Mouse (Mus musculus): Measurements from ENCODE around the gene Tubgcp2.
A peak's percentile ranks its signal among the peaks of the same experiment; 100 is the strongest.

The Tubgcp2 gene

DNA sequence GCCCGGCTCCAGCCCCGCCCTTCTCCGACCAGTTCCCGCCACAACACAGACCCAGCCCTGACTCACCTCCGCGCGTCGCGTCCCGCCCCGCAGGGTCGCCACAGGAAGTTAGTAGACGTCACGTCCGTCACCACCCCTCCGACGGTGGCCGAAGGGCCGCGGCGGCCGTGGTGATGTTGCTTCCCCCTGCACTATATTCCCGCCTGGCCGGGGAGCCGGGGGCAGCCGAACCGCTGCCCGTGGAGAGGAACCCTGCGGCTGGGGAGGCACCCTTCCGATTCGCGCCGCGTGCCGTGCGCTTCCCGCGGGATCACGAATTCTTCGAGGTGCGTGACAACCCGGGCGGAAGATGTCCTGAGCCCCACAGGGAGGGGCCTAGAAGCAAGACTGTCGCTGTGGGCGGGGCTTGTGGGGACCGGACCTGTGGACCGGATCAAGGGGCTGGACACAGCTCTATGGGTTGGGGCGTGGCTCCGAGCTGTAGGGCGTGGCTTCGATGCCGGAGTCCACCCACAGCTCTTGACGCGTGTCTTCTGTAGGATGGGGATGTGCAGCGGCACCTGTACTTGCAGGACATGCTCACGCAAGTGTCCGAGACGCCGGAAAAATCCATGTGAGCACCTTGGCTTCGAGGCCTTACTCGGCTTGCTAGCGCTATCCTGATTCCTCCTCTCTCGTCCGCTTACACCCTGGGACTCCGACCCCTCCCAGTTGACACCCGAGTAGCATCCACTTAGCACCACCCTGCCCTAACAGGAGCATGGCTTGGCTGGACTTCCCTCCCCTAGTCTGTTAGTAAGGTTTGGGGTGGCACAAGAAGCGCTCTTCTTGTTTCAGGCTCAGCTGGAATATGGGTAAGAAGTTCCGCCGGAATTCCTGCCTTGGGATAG lies at the start of gene Tubgcp2, which contains the start of gene Zfp511:
Gene Tubgcp2, minus strand, starts transcription at position 389 of the 890 bp plus-strand sequence.
Gene Zfp511, plus strand, starts transcription at position 111 of the 890 bp plus-strand sequence.
- DNase-seq (ENCODE audit: low spot score) = peak; percentile 95

- DNase-seq (ENCODE audit: low spot score) = peak; percentile 87
These were observed 45.8 kb upstream of the Tubgcp2 start, which contains the start of gene Caly for GRCm38 (mm10) chr7:140082242-140082678. Gene Caly, minus strand, starts transcription at chr7:140082548.

DNA sequence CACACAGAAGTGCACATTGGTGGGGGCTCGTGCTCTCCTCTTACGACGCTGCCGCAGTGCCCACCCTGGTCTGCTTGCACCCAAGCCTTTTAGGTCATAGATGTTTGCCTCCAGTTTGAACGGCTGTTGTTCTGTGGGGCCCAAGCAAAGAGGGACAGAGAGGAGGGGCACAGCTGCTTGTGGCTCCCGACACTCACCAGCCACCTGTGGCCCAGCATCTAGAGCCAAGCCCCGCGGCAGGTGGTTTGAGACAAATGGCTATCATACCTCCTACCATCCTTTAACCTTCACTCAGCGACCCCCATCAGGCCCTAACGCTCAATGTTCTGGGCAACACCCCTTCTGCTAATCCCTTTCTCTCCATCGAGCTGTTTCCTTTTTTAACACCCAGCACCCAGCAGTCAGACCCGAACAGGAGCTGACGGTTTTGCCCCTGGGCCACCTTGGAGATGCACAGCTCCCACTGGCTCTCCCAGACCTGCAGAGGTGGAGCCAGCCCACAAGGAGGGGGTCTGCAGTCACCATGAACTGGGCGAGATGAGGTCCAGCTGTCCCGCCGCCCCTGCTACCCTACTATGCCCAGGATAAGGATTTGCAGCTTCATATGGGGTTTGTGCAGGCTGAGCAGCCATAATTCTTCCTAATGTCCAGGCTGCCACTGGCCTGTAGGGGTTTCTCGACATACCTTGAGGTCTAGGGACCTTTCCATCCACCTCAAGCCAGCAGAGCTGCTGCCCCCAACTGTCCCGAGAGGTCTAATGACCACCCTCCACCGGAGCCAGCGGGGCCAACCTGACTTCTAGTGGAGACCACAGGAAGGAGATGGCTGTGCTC lies 45.2 kb upstream of the Tubgcp2 start:
- no peak for DNase-seq (ENCODE audit: low spot score)

GRCm38 (mm10) chr7:140080503-140081156 lies 44.2 kb upstream of the Tubgcp2 start:
- DNase-seq (ENCODE audit: low spot score) = peak; percentile 96

DNA sequence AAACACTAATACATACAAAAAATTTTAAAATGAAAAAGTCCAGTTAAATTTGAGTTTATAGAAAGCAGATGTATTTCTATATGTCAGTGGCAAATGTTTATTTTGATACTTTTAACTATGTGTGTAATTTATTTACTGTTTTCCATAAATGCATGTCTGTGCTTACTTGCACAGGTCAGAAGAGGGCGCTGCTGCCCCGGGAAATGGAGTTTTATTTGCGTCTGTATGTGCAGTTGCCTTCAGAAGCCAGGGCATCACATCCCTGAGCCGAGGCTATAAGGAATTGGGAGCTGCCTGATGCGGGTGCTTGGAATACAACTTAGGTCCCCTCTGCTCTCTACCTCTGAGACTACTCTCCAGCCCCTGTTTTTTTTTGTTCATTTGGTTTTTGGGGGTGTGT lies 42.2 kb upstream of the Tubgcp2 start:
- DNase-seq (ENCODE audit: low spot score) = peak; percentile 88

- DNase-seq (ENCODE audit: low spot score) = peak; percentile 60
These were observed 41.2 kb upstream of the Tubgcp2 start for GRCm38 (mm10) chr7:140077698-140078097.

- DNase-seq (ENCODE audit: low spot score) = peak; percentile 70
These were observed 33.7 kb upstream of the Tubgcp2 start for GRCm38 (mm10) chr7:140070042-140070711.

- no peak for DNase-seq (ENCODE audit: low spot score)
These were observed 30.9 kb upstream of the Tubgcp2 start for GRCm38 (mm10) chr7:140067397-140067796.

GRCm38 (mm10) chr7:140063092-140063491 lies 26.6 kb upstream of the Tubgcp2 start:
- DNase-seq (ENCODE audit: low spot score) = peak; percentile 85

GRCm38 (mm10) chr7:140062307-140062706 lies 25.8 kb upstream of the Tubgcp2 start:
- DNase-seq (ENCODE audit: low spot score) = peak; percentile 71

DNA sequence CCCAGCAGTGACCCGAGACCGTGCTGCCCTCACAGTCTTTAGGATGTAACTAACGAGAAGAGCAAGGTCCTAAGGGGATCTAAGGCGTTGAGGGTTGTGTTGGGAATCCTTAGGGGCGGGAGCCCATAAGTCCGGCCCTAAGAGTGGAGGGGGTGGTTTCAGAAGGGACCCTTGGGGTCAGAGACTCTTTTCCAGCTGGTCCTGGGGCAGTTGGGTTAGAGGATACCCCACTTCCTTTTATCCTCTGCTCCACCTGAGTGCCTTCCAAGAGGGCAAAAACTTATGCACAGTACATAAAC lies 25.3 kb upstream of the Tubgcp2 start:
- DNase-seq (ENCODE audit: low spot score) = peak; percentile 27

GRCm38 (mm10) chr7:140060936-140061831 lies 24.7 kb upstream of the Tubgcp2 start:
- peak; percentile 66 for DNase-seq (ENCODE audit: low spot score)

- DNase-seq (ENCODE audit: low spot score) = no peak
These were observed 23.1 kb upstream of the Tubgcp2 start for GRCm38 (mm10) chr7:140059601-140060000.

GRCm38 (mm10) chr7:140058528-140058927 lies 22.1 kb upstream of the Tubgcp2 start:
- DNase-seq (ENCODE audit: low spot score) = no peak

DNA sequence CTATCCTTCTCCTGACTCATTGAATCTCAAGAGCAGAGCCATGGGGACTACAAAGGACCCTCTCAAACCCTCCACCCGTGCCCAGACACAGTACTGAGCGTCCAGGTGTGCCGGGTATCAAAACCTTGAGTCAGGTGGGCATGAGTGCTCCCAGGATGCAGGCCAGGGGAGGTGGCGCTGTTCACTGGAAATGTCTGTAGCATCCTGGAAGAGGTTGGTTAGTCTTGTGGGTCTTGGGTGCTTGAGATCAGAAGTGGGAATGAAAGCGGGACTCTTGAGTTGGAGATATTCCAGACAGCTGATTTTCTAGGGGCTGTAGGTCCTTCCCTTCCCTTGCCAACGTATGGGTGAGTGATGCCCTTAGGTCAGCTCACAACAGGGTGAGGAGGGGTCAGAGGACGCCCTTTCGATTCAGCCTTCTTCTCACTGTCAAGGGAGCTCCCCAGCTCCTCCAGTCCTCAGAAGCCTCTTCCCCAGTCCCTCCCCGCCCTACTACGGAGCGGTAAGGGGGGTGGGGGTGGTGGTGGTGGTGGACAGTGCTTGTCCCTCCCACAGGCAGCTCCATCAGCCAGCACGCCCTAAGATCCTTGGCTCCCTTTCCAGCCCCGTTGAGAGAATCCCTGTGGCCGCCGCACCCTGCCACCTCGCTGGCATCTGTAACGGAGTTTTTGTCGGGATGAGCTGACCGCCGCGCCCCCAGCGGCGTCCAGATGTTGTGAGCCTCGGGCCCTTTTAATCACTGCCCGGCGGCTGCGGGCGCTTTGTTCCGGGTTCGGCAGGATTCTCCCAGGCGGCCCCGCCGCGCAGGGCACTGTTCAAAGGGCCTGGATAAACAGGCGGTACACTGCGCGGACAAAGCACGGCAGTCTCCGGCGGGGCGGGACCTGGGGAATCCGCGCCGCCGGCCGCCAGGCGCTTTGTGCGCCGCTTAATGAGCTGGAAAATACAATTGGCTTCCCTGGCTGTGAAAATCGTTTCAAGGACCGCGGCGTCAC lies 21.2 kb upstream of the Tubgcp2 start:
- peak; percentile 85 for DNase-seq (ENCODE audit: low spot score)

- no peak for DNase-seq (ENCODE audit: low spot score)
These were observed 17.7 kb upstream of the Tubgcp2 start for GRCm38 (mm10) chr7:140054124-140054523.

DNA sequence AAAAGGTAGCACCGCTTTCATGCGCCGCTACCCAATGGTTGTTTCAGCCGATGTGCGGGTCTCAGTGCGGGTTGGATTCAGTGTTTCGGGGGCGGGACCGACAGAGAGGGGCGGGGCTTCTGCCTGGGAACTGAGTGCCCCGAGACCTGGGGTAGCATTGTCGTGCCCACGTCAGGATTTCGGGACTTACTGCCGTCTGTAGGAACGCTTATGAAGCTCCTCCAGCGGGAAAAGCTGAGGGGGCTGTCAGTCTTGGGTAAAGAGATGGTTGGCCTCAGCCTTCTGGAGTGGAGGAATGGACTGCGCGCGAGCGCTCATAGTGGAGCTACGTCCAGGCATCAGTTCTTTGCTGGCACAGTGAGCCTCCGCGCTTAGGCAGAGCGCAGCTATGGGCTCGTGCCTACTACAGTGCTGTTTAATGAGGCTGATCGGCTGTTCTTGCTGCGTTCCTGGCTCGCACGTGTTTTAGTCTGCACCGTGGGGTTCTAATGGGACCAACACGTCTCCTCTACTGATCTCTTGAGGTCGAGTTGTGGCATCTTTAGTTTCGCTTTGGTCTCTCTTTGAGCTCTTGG lies 12.7 kb upstream of the Tubgcp2 start:
- DNase-seq (ENCODE audit: low spot score) = no peak

DNA sequence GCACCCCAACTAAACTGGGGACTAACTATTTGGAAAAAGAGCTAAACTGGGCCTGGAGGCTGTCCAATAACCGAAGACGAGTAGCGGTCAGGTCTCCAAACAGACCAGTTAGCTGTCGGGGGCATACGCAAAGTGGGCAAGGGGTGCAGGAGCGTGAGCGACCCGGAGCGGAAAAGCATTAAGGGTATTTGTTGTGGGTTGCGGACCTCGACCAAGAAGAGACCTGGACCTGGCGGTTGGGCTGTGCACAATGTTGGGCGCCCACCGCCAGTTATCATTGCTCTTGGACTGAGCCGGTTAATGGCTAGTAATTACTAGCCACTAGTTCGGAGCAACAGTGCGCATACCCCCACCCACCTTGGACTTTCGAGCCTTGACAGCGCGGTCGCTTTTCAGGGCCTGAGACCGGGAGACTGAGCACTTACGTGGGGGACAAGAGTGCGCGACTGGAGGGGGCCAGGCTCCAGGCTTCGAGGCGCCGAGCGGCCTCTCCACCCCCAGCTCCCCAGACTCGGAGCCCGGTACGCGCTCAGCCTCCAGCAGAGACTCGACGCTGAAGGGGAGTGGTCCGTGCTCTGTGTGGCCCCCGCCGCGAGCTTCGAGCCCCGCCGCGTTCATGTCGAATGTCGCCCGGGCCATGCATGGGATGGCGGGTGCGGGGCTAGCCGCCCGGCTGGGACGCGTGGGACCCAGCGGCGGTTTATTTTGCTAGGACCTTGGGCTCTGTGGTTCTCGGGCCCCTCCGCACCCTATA lies 12.1 kb upstream of the Tubgcp2 start, which contains the start of gene Msx3:
Gene Msx3, minus strand, starts transcription at position 729 of the 754 bp plus-strand sequence.
- no peak for DNase-seq (ENCODE audit: low spot score)

Data from MN1 (cell line).